Mouse (Mus musculus) activated CD4-positive, CD25-positive, alpha-beta regulatory T cell, adult 4 months (primary cell): ENCODE measurements around the gene Fbxl18. TPM values are rescaled to one million over a fixed set of nuclear protein-coding genes. Genes with fewer than 3 reads are reported as not detected.

Experiments used
- ATAC-seq: one replicate; pipeline ENCODE4 v1.8.0; 2017
- polyA plus RNA-seq, 2 experiments: library from polyadenylated mRNA; unstranded; fragments of 100-300 nt; shearing (Covaris generic); gene quantifications; one replicate each; pipeline ENCODE4 v1.2.1; 2017

Fbxl18 gene
- polyA plus RNA-seq, 2 experiments from 2014 or later, result 2.1 to 13.9 TPM

DNA sequence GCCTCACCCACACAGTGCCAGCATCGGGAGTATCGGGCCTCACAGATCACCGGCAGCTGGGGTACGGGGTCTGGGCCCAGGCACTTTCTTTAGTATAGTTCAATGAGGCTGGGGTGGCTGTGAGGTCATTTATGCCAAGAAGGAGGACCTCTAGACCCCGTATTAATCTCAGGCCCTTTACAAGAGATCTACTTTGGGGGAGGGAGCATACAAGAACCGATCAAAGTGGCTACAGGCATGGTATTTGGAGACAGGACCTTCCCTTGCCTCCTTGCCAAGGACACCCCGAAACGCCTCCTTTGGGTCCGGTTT is 73.3 kb downstream of the Fbxl18 start:
- no peak for ATAC-seq

DNA sequence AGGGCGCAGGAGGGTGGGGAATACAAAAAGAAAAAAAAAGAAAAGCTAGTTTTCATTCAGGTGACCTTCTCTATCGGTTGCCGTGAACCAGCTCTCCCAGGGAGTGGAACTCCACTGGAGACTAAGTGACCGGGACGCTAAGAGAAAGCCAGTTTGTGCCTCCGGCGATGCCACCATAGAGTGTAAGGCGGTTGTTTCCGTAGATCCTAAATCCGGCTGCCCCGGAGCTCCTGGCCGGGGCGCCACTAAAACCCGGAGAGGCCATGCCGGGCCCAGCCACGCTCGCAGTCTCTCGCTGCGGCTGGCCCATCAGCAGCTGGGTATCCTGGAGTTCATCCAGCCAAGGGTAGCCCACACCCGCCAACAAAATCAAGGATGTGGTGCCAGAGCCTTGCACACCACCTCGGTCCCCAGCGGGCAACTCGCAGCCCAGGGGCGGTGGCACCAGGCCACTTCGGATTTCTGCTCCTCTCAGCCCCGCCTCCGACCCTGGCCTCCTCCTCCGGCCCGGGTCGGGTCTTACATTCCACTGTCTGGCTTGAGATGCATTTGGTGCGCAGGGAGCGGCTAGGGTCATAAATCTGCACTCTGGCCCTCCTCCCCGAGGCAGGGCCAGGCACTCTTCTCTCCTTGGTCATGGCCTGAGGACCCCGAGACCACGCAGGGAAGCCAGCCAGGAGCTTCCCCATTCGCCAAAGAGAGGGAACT is 73.8 kb downstream of the Fbxl18 start:
- no peak for ATAC-seq

DNA sequence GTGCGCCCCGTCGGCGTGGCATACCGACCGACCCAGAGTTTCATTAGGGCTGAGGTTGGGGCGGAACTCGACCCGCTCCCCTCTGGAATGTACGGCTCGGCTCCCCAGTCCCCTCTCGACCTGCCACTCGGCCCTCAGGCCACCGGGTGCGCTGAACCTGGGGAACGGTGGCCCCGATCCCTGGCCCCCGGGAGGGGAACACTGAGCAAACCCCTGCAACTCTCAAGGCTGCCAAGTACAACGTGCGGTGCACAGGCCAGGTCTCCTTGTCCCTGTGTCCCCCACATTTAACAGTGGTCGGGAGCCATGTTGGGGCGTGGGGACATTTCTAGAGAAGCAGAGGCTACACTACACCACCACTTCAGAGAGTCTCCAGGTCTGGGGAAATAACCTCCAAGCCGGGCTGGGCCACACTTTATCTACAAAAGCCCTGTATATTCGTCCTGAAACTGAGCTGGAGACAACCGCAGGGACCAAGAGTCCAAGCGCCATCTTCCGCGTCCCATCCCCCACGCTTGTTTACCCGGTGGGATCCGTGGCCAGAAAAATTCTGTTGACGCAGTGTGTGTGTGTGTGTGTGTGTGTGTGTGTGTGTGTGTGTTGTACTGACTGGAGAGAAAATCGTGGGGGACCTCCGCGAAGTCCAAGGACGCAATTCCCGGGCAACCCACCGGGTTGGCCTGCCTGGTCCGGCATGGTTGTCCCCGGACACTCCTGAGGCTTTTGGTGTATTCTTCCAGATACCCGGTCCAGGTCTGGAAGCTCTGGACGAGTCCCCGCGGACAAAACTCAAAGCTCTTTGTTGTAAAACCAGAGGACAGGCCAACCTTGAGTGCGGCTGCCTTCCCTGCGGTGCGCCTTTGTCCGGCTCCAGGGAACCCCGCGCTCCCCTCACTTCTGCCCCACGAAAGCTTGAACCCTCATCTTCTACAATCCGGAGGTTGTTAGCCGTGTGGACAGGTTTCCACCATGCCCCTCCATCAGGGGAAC is 74.7 kb downstream of the Fbxl18 start:
- ATAC-seq, result no peak

DNA sequence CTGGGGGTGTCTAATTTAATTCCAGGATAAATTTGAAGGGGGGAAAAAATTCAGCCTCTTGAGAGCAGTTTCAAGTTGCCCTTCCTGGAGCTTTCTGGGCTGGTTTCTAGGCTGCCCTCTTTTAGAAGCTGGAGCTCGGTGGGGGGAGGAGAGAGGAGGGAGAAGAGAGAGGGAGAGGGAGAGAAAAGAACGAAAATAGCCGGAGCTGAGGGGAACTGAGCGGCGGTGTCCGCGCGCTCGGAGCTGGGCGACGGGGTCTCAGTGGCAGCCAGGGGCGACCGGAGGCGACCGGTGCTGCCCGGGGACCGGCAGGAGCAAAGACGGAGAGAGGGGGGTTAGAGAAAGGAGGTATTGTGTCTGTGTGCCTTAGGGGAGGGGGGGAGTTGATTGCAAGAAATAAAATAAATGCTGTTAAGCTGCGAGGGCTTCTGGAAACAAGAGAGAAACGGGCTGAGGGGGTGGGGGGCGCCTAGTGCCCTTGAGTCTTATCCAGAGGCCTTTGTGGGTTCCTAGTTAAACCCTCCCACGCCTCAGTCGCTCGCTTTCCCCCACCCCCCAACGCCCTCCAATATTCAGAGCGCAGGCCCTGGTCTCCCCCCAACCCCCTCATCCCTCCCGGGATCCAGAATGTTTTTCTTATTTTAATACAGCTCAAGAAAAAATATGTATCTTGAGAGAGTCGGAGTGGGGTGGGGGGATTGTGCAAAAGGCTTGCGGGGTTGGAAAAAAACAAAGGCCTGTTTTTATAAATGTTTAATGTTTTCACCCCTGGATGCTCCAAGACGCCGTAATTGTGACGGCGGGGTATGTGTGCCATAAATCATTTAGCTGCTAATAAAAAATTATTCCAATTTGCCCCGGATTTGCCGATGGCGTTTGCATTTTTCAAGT is 75.6 kb downstream of the Fbxl18 start:
- ATAC-seq, result no peak

DNA sequence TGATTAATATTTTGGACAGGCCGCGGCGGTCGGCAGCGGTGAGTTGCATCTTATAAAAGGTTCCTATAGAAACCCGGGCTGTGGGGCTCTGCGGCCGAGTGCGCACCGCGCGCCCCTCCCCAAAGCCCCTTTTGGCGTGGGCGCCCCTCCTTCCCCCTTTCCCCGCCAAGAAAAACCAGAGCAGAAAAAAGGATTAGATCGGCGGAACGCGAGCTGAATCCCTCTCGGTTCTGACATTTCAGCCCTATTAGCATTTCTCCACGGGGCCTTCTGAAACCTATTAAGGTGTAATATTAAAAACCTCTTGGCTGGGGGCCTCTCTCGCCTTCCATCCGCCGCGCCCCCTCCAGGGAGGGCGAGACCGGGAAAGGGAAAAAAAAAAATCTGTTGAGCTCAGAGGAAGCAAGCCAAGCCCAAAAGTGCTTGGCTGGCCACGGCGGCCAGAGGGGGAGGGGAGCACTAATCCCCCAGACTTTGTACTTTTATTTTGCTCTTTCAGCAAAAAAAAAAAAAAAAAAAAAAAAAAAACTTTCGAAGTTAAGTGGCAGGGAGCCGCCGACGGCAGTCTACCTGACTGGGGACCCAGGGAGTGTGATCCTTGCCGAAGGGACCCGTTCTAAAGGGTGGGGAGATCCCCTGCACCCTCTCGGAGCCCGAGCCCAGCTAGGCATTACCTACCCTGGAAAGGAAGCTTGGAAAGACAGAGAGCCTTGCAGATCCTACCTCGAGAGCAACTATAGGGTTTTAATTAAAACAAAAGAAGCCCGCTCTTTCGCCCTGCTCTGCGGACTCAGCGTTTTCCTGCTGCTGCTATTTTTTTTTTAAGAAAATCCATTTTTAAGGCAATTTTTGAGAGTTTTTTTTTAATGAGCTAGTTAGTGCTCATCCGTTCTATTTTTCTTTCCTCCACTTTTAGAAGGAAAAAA is 76.5 kb downstream of the Fbxl18 start:
- no peak for ATAC-seq

DNA sequence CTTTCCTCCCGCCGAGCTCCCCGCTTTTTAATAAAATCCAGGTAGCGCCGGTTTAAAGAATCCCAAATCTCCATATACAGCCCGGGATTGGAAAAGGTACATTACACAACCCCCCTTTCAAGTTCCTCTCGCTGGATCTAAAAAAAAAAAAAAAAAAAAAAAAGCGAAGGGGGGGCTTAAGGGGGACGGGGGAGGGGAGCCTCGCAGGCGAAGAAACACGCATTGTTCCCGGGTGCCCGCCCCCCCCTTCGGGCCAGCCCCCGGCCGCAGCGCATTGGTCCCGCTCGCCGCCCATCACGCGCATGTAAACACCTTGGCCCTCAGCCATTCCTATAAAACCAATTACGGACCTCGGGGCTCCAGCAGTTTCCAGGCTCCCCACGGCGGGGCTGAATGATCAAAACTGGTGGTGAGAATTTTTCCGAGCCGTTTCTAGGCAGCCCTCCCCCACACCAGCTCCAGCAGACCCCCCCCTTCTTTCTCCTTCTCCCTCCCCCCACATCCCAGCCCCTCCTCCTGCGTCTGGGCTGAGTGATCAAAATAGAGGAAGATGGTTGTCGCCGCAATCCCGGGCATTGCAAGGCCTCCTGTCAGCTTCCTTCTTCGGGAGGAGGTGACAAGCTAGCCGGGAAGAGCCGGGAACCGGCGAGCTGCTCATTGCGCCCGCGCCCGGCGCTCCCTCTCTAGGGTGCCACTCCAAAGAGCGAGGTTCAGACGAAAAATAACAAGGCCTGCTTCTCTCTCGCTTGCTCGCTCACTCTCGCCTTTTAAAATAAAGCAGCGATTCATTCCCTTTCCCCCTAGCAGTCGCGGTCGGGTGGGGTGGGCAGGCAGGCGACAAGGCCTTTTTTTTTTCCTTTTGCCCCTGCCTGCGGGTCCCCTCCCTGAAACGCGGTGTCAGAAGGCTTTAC is 77.4 kb downstream of the Fbxl18 start, which contains the start of gene Tnrc18:
Tnrc18 (minus strand) TSS at position 139 of the 911 bp plus-strand sequence.
- no peak for ATAC-seq

Other genes starting within 250 kb of the Fbxl18 start
- gene Slc29a4, start 202.9 kb downstream of the Fbxl18 start, polyA plus RNA-seq, result under 1 TPM; 0.50 to 0.86 TPM
- gene Tnrc18, start 77.8 kb downstream of the Fbxl18 start, polyA plus RNA-seq, result 1 to 10 TPM; 4.1 to 4.3 TPM
- gene Actb, start 11.3 kb upstream of the Fbxl18 start, polyA plus RNA-seq, result over 10,000 TPM; 26,186 to 54,151 TPM
- under 1 TPM; 0.26 to 0.42 TPM for gene Fscn1, start 64.9 kb upstream of the Fbxl18 start, polyA plus RNA-seq
- 10 to 100 TPM; 28.7 to 30.4 TPM for gene Rnf216, start 217.6 kb upstream of the Fbxl18 start, polyA plus RNA-seq